Mouse (Mus musculus) mature B cell (primary cell): Measurements from ENCODE around the gene Blcap.

Experiments
- in situ Hi-C: fragments of 300-500 bp; cut with MboI; formaldehyde crosslinking; loops from 2 replicates; pipeline ENCODE4 v1.14.3; 2019

Blcap gene

GRCm38 (mm10) chr2:157519452-157519851, 51.6 kb downstream of the Blcap start:
- in situ Hi-C loops = no loop called here

GRCm38 (mm10) chr2:157518451-157518850, 52.6 kb downstream of the Blcap start:
- in situ Hi-C loops = no loop called here

- in situ Hi-C loops = no loop called here
These were observed 53.5 kb downstream of the Blcap start for GRCm38 (mm10) chr2:157517526-157517925.

- in situ Hi-C loops = no loop called here
These were observed 56.7 kb downstream of the Blcap start for GRCm38 (mm10) chr2:157514353-157514752.

GRCm38 (mm10) chr2:157513737-157514208, 57.3 kb downstream of the Blcap start:
- in situ Hi-C loops = no loop called here

- in situ Hi-C loops = no loop called here
These were observed 58.2 kb downstream of the Blcap start for GRCm38 (mm10) chr2:157512859-157513258.

- in situ Hi-C loops = no loop called here
These were observed 61.0 kb downstream of the Blcap start for GRCm38 (mm10) chr2:157510031-157510430.

- in situ Hi-C loops = no loop called here
These were observed 61.9 kb downstream of the Blcap start for GRCm38 (mm10) chr2:157509182-157509581.

- in situ Hi-C loops = no loop called here
These were observed 64.3 kb downstream of the Blcap start for GRCm38 (mm10) chr2:157506779-157507178.
